Mouse (Mus musculus) heart, postnatal 0 days (tissue): ENCODE results near the gene Creb3l4.

Source experiments
- CTCF ChIP-seq: IDR thresholded peaks from 2 replicates; pipeline ENCODE4 v1.5.1; 2016; ENCODE audit warnings: antibody characterized with exemption, control low read depth, low read depth
- EP300 ChIP-seq: IDR thresholded peaks from 2 replicates; pipeline ENCODE4 v1.6.1; 2016; ENCODE audit warnings: antibody characterized with exemption, low read depth

DNA sequence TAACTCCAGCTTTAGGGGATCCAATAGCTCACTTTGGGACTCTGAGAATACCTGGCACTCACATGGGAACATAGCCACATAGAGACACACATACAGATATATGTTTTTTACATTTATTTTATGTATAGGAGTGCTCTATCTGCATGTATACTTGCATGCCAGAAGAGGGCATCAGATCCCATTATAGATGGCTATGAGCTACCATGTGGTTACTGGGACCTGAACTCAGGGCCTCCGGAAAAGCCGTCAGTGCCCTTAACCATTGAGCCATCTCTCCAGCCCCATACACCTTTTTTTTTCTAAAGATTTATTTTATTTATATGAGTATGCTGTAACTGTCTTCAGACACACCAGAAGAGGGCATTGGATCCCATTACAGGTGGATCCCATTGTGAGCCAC lies 40.8 kb upstream of the Creb3l4 start:
- TF ChIP-seq CTCF (no peak), EP300 (no peak)
